Mouse (Mus musculus): ENCODE data around the gene Prdm5. TPM values are rescaled to one million over a fixed set of nuclear protein-coding genes. Genes with fewer than 3 reads are reported as not detected.

The Prdm5 gene
- polyA plus RNA-seq, 1 experiment from 2014 or later, result 5.9 TPM

- H3K9me3 ChIP-seq (replicated peaks; ENCODE audit: control insufficient read depth, low read length), result no peaks in the 10 kb centered on the region
- H3K27me3 ChIP-seq (replicated peaks; ENCODE audit: control insufficient read depth, insufficient read depth, low read length), result 0 out of 2 replicates have a peak, but pooled peaks cover under 1% of the 10 kb centered on the region
- H3K4me1 ChIP-seq (ENCODE audit: control insufficient read depth, insufficient read depth, low read length), result 0 out of 2 replicates have a peak, but pooled peaks cover 5% of the 10 kb centered on the region
- no peaks in the 10 kb centered on the region for H3K36me3 ChIP-seq (ENCODE audit: control insufficient read depth, insufficient read depth, low read length)
- H3K4me2 ChIP-seq (ENCODE audit: low read length), result no peak overlapping the region
- no peak overlapping the region for H3K9ac ChIP-seq (ENCODE audit: low read length)
- H3K27ac ChIP-seq (ENCODE audit: low read depth, low read length), result no peak overlapping the region
- DNase-seq (ENCODE audit: low spot score) (no peak), ATAC-seq (no peak)
- WGBS, result 25% methylated on average over 1 of the region's 1 CpGs
- no peak overlapping the region for H3K4me3 ChIP-seq (ENCODE audit: low read depth, low read length)
Measured at GRCm38 (mm10) chr6:65932776-65933175, 154.0 kb downstream of the Prdm5 start.

DNA sequence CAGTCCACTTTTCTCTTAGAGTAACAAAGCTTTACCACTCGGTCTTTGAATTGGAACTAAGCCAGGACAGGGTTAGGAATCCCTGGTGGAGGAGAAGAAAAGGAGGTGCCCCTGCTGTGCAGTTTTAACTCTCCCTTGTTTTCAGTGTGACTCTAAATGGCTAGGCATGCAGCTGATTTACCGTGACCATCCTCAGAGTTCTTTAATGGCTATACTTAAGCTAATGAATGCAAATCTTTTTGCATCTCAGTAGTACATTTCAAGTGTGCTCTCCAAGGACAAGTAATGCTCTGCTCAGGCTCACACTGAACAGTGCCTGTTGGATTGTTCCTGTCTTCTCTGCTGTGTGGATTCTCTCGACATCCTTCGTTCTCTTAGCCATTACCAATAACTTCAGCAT, 154.4 kb downstream of the Prdm5 start:
- Histone ChIP-seq H3K27ac (ENCODE audit: low read depth, low read length) (no peak overlapping the region), H3K36me3 (ENCODE audit: control insufficient read depth, insufficient read depth, low read length) (no peaks in the 10 kb centered on the region), H3K27me3 (replicated peaks; ENCODE audit: control insufficient read depth, insufficient read depth, low read length) (no peaks in the 10 kb centered on the region), H3K4me1 (ENCODE audit: control insufficient read depth, insufficient read depth, low read length) (0 out of 2 replicates have a peak, but pooled peaks cover 5% of the 10 kb centered on the region), H3K9ac (ENCODE audit: low read length) (no peak overlapping the region), H3K4me2 (ENCODE audit: low read length) (no peak overlapping the region), H3K9me3 (replicated peaks; ENCODE audit: control insufficient read depth, low read length) (no peaks in the 10 kb centered on the region), H3K4me3 (ENCODE audit: low read depth, low read length) (no peak overlapping the region)
- 6% methylated on average over 4 of the region's 4 CpGs for WGBS
- ATAC-seq (no peak), DNase-seq (ENCODE audit: low spot score) (peak; percentile 16)

DNA sequence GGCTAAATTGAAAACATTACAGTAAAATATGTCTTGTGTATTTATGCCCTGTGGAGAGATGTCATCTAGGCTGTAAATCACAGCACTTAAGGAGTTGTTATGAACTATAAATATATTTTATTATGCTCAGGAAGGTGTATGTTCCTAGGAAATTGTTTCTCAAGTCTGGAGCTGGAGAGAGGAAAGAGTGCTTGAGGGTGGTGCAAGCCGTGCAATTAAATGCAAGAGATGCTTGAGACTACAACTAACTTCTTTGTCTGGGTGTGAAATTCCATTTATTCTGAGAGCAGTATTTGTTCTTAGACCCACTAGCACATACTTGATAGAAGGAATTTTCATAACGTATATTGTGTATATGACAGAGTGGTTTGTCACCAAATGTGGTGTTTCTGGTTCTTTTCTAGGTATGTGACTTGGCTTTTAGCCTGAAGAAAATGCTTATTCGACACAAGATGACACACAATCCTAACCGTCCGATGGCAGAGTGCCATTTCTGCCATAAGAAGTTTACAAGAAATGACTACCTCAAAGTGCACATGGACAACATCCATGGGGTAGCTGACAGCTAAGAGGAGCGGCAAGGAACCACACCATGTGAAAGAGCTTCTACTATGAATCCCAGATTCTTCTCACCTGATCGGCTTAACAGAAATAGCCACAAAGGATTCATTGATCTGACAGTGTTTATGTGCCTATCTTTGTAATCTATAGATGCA, 156.9 kb downstream of the Prdm5 start:
- DNase-seq (ENCODE audit: low spot score), result no peak

GRCm38 (mm10) chr6:65950492-65950891, 171.7 kb downstream of the Prdm5 start:
- H3K36me3 ChIP-seq (ENCODE audit: control insufficient read depth, insufficient read depth, low read length), result no peaks in the 10 kb centered on the region
- no peak for DNase-seq (ENCODE audit: low spot score)
- no peaks in the 10 kb centered on the region for H3K9me3 ChIP-seq (replicated peaks; ENCODE audit: control insufficient read depth, low read length)
- no peak overlapping the region for H3K9ac ChIP-seq (ENCODE audit: low read length)
- no peaks in the 10 kb centered on the region for H3K27me3 ChIP-seq (replicated peaks; ENCODE audit: control insufficient read depth, insufficient read depth, low read length)
- no peak overlapping the region for H3K4me2 ChIP-seq (ENCODE audit: low read length)
- ATAC-seq, result no peak
- no peak overlapping the region for H3K4me3 ChIP-seq (ENCODE audit: low read depth, low read length)
- H3K27ac ChIP-seq (ENCODE audit: low read depth, low read length), result no peak overlapping the region
- H3K4me1 ChIP-seq (ENCODE audit: control insufficient read depth, insufficient read depth, low read length), result no peaks in the 10 kb centered on the region
- WGBS, result 62% methylated on average over 6 of the region's 6 CpGs

More for the DNA sequence above, 156.9 kb downstream of the Prdm5 start:
- no peak for ATAC-seq
- 89% methylated on average over 7 of the region's 7 CpGs for WGBS
- Histone ChIP-seq H3K4me1 (ENCODE audit: control insufficient read depth, insufficient read depth, low read length) (0 out of 2 replicates have a peak, but pooled peaks cover 5% of the 10 kb centered on the region), H3K9me3 (replicated peaks; ENCODE audit: control insufficient read depth, low read length) (no peaks in the 10 kb centered on the region), H3K4me2 (ENCODE audit: low read length) (no peak overlapping the region), H3K9ac (ENCODE audit: low read length) (no peak overlapping the region), H3K36me3 (ENCODE audit: control insufficient read depth, insufficient read depth, low read length) (no peaks in the 10 kb centered on the region), H3K27ac (ENCODE audit: low read depth, low read length) (no peak overlapping the region), H3K27me3 (replicated peaks; ENCODE audit: control insufficient read depth, insufficient read depth, low read length) (no peaks in the 10 kb centered on the region), H3K4me3 (ENCODE audit: low read depth, low read length) (no peak overlapping the region)

- WGBS, result 97% methylated on average over 10 of the region's 10 CpGs
- Histone ChIP-seq H3K36me3 (ENCODE audit: control insufficient read depth, insufficient read depth, low read length) (no peaks in the 10 kb centered on the region), H3K9ac (ENCODE audit: low read length) (no peak within 1 kb of the TSS), H3K4me1 (ENCODE audit: control insufficient read depth, insufficient read depth, low read length) (no peaks in the 10 kb centered on the region), H3K9me3 (replicated peaks; ENCODE audit: control insufficient read depth, low read length) (no peaks in the 10 kb centered on the region), H3K27ac (ENCODE audit: low read depth, low read length) (no peak within 1 kb of the TSS), H3K4me3 (ENCODE audit: low read depth, low read length) (no peak within 1 kb of the TSS), H3K4me2 (ENCODE audit: low read length) (no peak within 1 kb of the TSS), H3K27me3 (replicated peaks; ENCODE audit: control insufficient read depth, insufficient read depth, low read length) (no peaks in the 10 kb centered on the region)
- no peak for DNase-seq (ENCODE audit: low spot score)
- no peak for ATAC-seq
Measured at GRCm38 (mm10) chr6:65952309-65952708, 173.5 kb downstream of the Prdm5 start, which contains the start of gene 4930544G11Rik. Gene 4930544G11Rik (plus strand): TSS chr6:65952609.

- Histone ChIP-seq H3K36me3 (ENCODE audit: control insufficient read depth, insufficient read depth, low read length) (no peaks in the 10 kb centered on the region), H3K4me1 (ENCODE audit: control insufficient read depth, insufficient read depth, low read length) (no peaks in the 10 kb centered on the region), H3K27me3 (replicated peaks; ENCODE audit: control insufficient read depth, insufficient read depth, low read length) (no peaks in the 10 kb centered on the region), H3K9ac (ENCODE audit: low read length) (no peak overlapping the region), H3K4me2 (ENCODE audit: low read length) (no peak overlapping the region), H3K4me3 (ENCODE audit: low read depth, low read length) (no peak overlapping the region), H3K27ac (ENCODE audit: low read depth, low read length) (no peak overlapping the region), H3K9me3 (replicated peaks; ENCODE audit: control insufficient read depth, low read length) (no peaks in the 10 kb centered on the region)
- WGBS, result 61% methylated on average over 6 of the region's 6 CpGs
- no peak for ATAC-seq
- no peak for DNase-seq (ENCODE audit: low spot score)
Measured at GRCm38 (mm10) chr6:65969386-65970111, 190.8 kb downstream of the Prdm5 start.

DNA sequence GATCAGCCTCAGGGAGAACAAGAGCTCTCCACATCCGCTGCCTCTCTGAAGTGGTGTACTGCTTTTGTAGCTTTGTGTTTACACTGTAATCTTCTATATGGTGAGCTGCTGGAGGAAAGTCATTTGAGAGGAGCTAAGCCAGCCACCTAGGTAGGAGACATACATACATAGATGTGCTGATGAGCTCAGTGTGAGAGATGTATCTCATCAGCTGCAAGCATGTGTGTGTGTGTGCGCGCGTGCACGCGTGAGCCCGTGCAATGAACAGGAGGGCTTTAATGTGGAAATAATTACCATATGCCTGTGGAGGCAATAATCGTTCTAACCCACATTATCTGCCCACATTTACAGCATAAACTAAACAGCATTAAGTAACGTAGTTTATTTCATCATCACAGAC, 191.6 kb downstream of the Prdm5 start:
- no peaks in the 10 kb centered on the region for H3K27me3 ChIP-seq (replicated peaks; ENCODE audit: control insufficient read depth, insufficient read depth, low read length)
- no peaks in the 10 kb centered on the region for H3K9me3 ChIP-seq (replicated peaks; ENCODE audit: control insufficient read depth, low read length)
- H3K4me1 ChIP-seq (ENCODE audit: control insufficient read depth, insufficient read depth, low read length), result no peaks in the 10 kb centered on the region
- no peak overlapping the region for H3K9ac ChIP-seq (ENCODE audit: low read length)
- H3K36me3 ChIP-seq (ENCODE audit: control insufficient read depth, insufficient read depth, low read length), result no peaks in the 10 kb centered on the region
- H3K27ac ChIP-seq (ENCODE audit: low read depth, low read length), result no peak overlapping the region
- no peak overlapping the region for H3K4me3 ChIP-seq (ENCODE audit: low read depth, low read length)
- WGBS, result 91% methylated on average over 9 of the region's 9 CpGs
- DNase-seq (ENCODE audit: low spot score), result peak; percentile 5
- no peak overlapping the region for H3K4me2 ChIP-seq (ENCODE audit: low read length)
- ATAC-seq, result no peak
